Mouse (Mus musculus) MEL (cell line): ENCODE measurements around the gene Aldh6a1. TPM values are rescaled to one million over a fixed set of nuclear protein-coding genes. Genes with fewer than 3 reads are reported as not detected.

Experiments used
- DNase-seq: peaks from one replicate; pipeline ENCODE4 v3.0.0; 2011; ENCODE audit warnings: low read depth, low spot score
- H3K27ac ChIP-seq: 2 replicates; pipeline ENCODE4 v1.5.1; 2012; ENCODE audit warnings: low read depth, mild to moderate bottlenecking, control low read depth, low read length, moderate library complexity; ENCODE audit not compliant: control insufficient read depth
- H3K27me3 ChIP-seq, 2 experiments: fragments of 150-350 bp in 1 of 2; sonication (generic) in 1 of 2; 2 replicates each; pipeline ENCODE4 v1.6.1; 2012; ENCODE audit warnings: low read length in 2 of 2, mild to moderate bottlenecking in 2 of 2, improper control_type of control experiment in 1 of 2, moderate library complexity in 1 of 2; ENCODE audit not compliant: insufficient read depth in 2 of 2, control insufficient read depth in 1 of 2
- H3K36me3 ChIP-seq, 2 experiments: 2 replicates each; pipeline ENCODE4 v1.6.1; 2012 to 2014; ENCODE audit warnings: low read length in 2 of 2, improper control_type of control experiment in 1 of 2, inconsistent platforms in 1 of 2, mild to moderate bottlenecking in 1 of 2; ENCODE audit not compliant: insufficient read depth in 2 of 2, control insufficient read depth in 1 of 2
- H3K4me1 ChIP-seq, 2 experiments: fragments of 150-350 bp in 1 of 2; sonication (generic) in 1 of 2; 2 replicates each; pipeline ENCODE4 v1.6.1; 2012; ENCODE audit warnings: low read length in 2 of 2, improper control_type of control experiment in 1 of 2, mild to moderate bottlenecking in 1 of 2; ENCODE audit not compliant: insufficient read depth in 2 of 2, control insufficient read depth in 1 of 2
- H3K4me3 ChIP-seq, 2 experiments: fragments of 150-350 bp in 1 of 2; sonication (generic) in 1 of 2; 2 replicates each; pipeline ENCODE4 v1.5.1; 2012; ENCODE audit warnings: low read depth in 2 of 2, low read length in 2 of 2, mild to moderate bottlenecking in 2 of 2, moderate library complexity in 2 of 2, control low read depth in 1 of 2, improper control_type of control experiment in 1 of 2; ENCODE audit not compliant: control insufficient read depth in 1 of 2, insufficient read depth in 1 of 2
- H3K79me2 ChIP-seq: 2 replicates; pipeline ENCODE4 v1.6.1; 2012; ENCODE audit warnings: mild to moderate bottlenecking, low read length, moderate library complexity; ENCODE audit not compliant: control insufficient read depth, poor library complexity, insufficient read depth
- H3K9ac ChIP-seq: 2 replicates; pipeline ENCODE4 v1.6.1; 2012; ENCODE audit warnings: low read depth, mild to moderate bottlenecking, control low read depth, low read length, moderate library complexity; ENCODE audit not compliant: control insufficient read depth, poor library complexity, severe bottlenecking
- H3K9me3 ChIP-seq: fragments of 150-350 bp; sonication (generic); replicated peaks from 2 replicates; pipeline ENCODE4 v1.6.1; 2012; ENCODE audit warnings: mild to moderate bottlenecking, low read length, improper control_type of control experiment, moderate library complexity; ENCODE audit not compliant: insufficient read depth
- BHLHE40 ChIP-seq: IDR thresholded peaks from 2 replicates; pipeline ENCODE4 v1.6.1; 2012; ENCODE audit warnings: low read depth, mild to moderate bottlenecking, inconsistent platforms, low read length, improper control_type of control experiment, borderline replicate concordance
- CHD1 ChIP-seq: IDR thresholded peaks from 2 replicates; pipeline ENCODE4 v1.6.1; 2012; ENCODE audit warnings: low read depth, mild to moderate bottlenecking, inconsistent platforms, low read length, improper control_type of control experiment
- CTCF ChIP-seq, 3 experiments: IDR thresholded peaks in 2 of 3; conservative IDR thresholded peaks in 1 of 3; 2 replicates each; pipeline ENCODE4 v1.5.1; 2011 to 2012; ENCODE audit warnings: low read length in 3 of 3, low read depth in 2 of 3, mild to moderate bottlenecking in 2 of 3, improper control_type of control experiment in 1 of 3, inconsistent platforms in 1 of 3, mixed read lengths in 1 of 3, moderate library complexity in 1 of 3; ENCODE audit not compliant: control insufficient read depth in 1 of 3, insufficient read depth in 1 of 3, poor library complexity in 1 of 3, severe bottlenecking in 1 of 3
- ELF1 ChIP-seq: IDR thresholded peaks from 2 replicates; pipeline ENCODE4 v1.6.1; 2014; ENCODE audit warnings: low read depth, mild to moderate bottlenecking, inconsistent platforms, low read length, improper control_type of control experiment, moderate library complexity
- ETS1 ChIP-seq: IDR thresholded peaks from 2 replicates; pipeline ENCODE4 v1.6.1; 2012; ENCODE audit warnings: low read depth, mild to moderate bottlenecking, inconsistent platforms, low read length, improper control_type of control experiment, moderate library complexity
- GABPA ChIP-seq: IDR thresholded peaks from 2 replicates; pipeline ENCODE4 v1.6.1; 2012; ENCODE audit warnings: low read depth, mild to moderate bottlenecking, inconsistent platforms, low read length, improper control_type of control experiment, moderate library complexity
- GATA1 ChIP-seq: IDR thresholded peaks from 2 replicates; pipeline ENCODE4 v1.6.1; 2011; ENCODE audit warnings: low read depth, low read length, improper control_type of control experiment
- HCFC1 ChIP-seq: IDR thresholded peaks from 2 replicates; pipeline ENCODE4 v1.6.1; 2012; ENCODE audit warnings: low read depth, mild to moderate bottlenecking, inconsistent platforms, low read length, improper control_type of control experiment, moderate library complexity
- JUND ChIP-seq: IDR thresholded peaks from 2 replicates; pipeline ENCODE4 v1.6.1; 2011; ENCODE audit warnings: low read depth, mild to moderate bottlenecking, improper control_type of control experiment, low read length
- MAFK ChIP-seq: IDR thresholded peaks from 2 replicates; pipeline ENCODE4 v1.6.1; 2011; ENCODE audit warnings: low read depth, mild to moderate bottlenecking, low read length, improper control_type of control experiment, borderline replicate concordance
- MAX ChIP-seq: IDR thresholded peaks from 2 replicates; pipeline ENCODE4 v1.6.1; 2011; ENCODE audit warnings: low read length, improper control_type of control experiment
- UBTF ChIP-seq: IDR thresholded peaks from 2 replicates; pipeline ENCODE4 v1.6.1; 2012; ENCODE audit warnings: low read depth, mild to moderate bottlenecking, inconsistent platforms, low read length, improper control_type of control experiment, moderate library complexity, borderline replicate concordance; ENCODE audit not compliant: insufficient read depth
- ZNF384 ChIP-seq: IDR thresholded peaks from 2 replicates; pipeline ENCODE4 v1.6.1; 2012; ENCODE audit warnings: low read depth, mild to moderate bottlenecking, inconsistent platforms, low read length, improper control_type of control experiment
- polyA plus RNA-seq, 2 experiments: library from polyadenylated mRNA; stranded (reverse) in 1 of 2; unstranded in 1 of 2; fragments of >175 nt in 1 of 2; fragments of >200 nt in 1 of 2; gene quantifications; 2 replicates each; pipeline versions ENCODE4 v1.2.1 to v1.2.4; 2012; ENCODE audit warnings: low replicate concordance in 2 of 2, low read depth in 1 of 2; ENCODE audit not compliant: insufficient read length in 2 of 2, insufficient read depth in 1 of 2, missing spikeins in 1 of 2
- total RNA-seq: library from RNA; depleted of rRNA; stranded (reverse); fragments of 300-350 nt; gene quantifications from 2 replicates; pipeline ENCODE4 v1.2.3, GENCODE M21; 2012

The Aldh6a1 gene
- total and polyA plus RNA-seq, 3 experiments: 1.4 to 2.9 TPM; not detected in 1

DNA sequence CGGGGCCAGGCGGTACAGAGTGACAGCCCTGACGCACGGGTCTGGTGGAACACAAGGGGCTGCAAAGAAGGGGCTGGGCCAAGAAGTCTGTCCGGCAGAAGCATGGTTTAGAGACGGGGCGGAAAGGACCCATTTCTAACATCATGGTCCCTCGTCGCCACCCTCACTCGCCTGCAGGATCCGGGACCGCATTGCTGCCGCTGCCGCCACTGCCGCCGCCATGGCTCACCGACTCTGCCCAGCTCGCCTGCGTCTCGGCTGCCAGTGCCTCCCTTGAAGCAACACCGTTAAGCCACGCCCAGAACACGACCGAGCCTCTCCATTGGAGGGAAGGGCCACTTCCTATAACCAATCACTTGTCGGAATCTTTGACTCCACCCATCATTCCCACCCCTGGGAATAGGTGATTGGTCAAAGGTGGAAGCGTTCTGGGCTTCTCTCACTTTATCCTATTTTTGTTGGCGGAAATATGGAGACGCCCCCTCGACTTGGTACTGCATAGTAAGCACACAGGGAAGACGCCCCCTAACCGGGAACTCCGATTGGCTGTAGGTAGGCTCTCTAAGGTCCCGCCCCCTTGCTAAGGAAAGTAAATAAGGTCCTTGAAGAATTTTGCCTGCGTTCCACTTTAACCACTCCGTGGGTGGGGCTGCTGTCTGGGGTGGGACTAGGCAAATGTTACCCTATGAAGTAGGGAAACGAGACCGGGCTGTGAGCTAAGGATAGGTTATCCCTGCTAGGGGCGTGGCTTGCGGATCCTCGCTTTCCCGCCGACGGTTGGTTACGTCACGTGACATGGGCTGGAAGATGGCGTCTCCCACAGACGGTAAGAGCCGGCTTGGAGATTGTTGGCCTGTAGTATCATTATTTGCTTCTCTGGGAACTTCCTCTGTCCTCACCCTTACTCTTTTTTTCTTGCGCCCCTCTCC is at the start of gene Aldh6a1, which contains the start of gene Lin52 (continued):
- TF ChIP-seq ZNF384 (no peak), ELF1 (peak; percentile 72), CHD1 (no peak), UBTF (no peak), GABPA (no peak)

DNA sequence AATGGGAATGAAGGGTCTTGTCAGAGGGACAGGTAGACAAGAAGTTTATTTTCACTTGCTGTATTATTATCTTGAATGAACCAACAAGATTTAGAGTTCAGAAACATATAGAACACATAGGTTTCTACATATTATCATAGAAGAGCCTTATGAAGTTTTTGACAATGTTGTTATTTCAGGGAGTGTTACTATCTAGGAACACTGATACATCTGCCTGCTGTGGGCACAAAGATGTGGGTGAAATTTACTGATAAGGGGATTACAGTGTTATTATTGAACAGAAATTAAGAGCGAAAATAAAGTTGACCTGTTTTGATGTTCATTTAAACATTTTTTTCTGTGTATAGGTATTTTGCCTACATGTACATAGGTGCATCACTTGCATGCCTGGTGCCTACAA is 46.0 kb upstream of the Aldh6a1 start:
- Histone ChIP-seq H3K79me2 (no peaks in the 10 kb centered on the region), H3K27me3 (no peaks in the 10 kb centered on the region), H3K27ac (no peak overlapping the region), H3K4me1 (peaks cover 0 to 3% of the 10 kb centered on the region in 2 experiments; a peak in 3 of 4 replicates), H3K9me3 (no peaks in the 10 kb centered on the region), H3K36me3 (peaks cover 0 to 3% of the 10 kb centered on the region in 2 experiments; a peak in 1 of 4 replicates), H3K4me3 (no peak overlapping the region), H3K9ac (no peak overlapping the region)
- TF ChIP-seq MAFK: no peak
- no peak for TF ChIP-seq HCFC1
- TF ChIP-seq GATA1: peak; percentile 49; the same call in 1 of the 2 replicates
- TF ChIP-seq ETS1: no peak
- no peak for DNase-seq

DNA sequence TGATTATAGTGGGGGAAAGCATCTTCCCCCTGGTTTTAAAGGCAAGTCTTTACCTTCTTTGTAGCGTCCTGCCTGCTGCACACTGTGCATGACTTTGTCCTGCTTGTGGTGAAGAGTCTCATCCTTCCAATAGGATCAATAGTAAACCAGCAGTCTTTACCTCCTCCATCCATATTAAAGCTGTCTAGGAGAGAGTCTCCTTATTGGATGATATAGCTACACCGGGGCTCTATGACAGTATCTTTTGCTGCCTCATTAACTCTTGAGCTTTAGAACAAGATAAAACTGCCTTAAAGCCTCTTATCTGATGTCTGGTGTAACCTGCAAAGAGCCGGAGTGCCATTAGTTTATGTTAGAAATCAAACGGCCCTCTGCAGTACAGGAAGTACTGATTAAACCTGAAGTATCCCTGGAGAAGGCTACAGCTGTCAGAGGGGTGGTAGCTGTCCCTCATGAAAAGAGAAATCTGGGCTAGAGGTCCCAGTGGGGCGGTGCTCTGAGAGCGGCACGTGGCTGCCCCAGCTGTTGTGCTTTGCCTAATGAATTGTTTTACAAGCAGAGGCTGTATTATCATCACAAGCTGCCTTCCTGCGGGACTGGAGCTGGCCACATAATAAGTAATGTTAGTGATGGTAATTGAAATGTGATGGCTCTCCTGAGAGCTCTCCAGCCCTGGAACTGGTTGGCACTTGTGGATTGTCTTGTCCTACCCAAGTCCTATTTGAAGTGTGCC is 36.7 kb upstream of the Aldh6a1 start:
- Histone ChIP-seq H3K9me3 (no peaks in the 10 kb centered on the region), H3K4me3 (no peak overlapping the region), H3K27me3 (no peaks in the 10 kb centered on the region), H3K9ac (no peak overlapping the region), H3K4me1 (no peaks in the 10 kb centered on the region), H3K36me3 (peaks cover 0 to 5% of the 10 kb centered on the region in 2 experiments; a peak in 3 of 4 replicates), H3K79me2 (no peaks in the 10 kb centered on the region), H3K27ac (no peak overlapping the region)
- TF ChIP-seq ETS1: no peak
- no peak for TF ChIP-seq CHD1
- TF ChIP-seq HCFC1: no peak
- no peak for TF ChIP-seq CTCF (IDR thresholded peaks at IDR 0.05 in 2 of 3, conservative IDR thresholded peaks at IDR 0.05 in 1 of 3; ENCODE audit: control insufficient read depth in 1 of 3, insufficient read depth in 1 of 3, low read depth in 2 of 3, low read length in 3 of 3, poor library complexity in 1 of 3, severe bottlenecking in 1 of 3)
- TF ChIP-seq BHLHE40: no peak
- peak; percentile 37; the same call in 1 of the 2 replicates for TF ChIP-seq GATA1
- no peak for TF ChIP-seq JUND
- TF ChIP-seq MAX: no peak
- DNase-seq: no peak
